Mouse (Mus musculus) adrenal gland, postnatal 0 days (tissue): ENCODE data around the gene Ccdc38. TPM values are rescaled to one million over a fixed set of nuclear protein-coding genes. Genes with fewer than 3 reads are reported as not detected.

ENCODE experiments used
- polyA plus RNA-seq: library from polyadenylated mRNA; unstranded; fragments of >200 nt; fragmentation: Nextera tagmentation; extraction: Ambion mirVana; gene quantifications from 2 replicates; pipeline ENCODE4 v1.2.1, GENCODE M21; 2015

The Ccdc38 gene
- 0.16 and 0.18 TPM in 2 replicates for polyA plus RNA-seq

GRCm38 (mm10) chr10:93540431-93541210 lies at the start of gene Ccdc38:
Gene Ccdc38, plus strand, starts transcription at chr10:93540632.

GRCm38 (mm10) chr10:93539775-93540430 lies 529 bp upstream of the Ccdc38 start, which contains the start of gene Amdhd1:
Gene Amdhd1, minus strand, starts transcription at chr10:93540033.

GRCm38 (mm10) chr10:93589281-93589848 lies 48.9 kb downstream of the Ccdc38 start, which contains the start of gene Snrpf:
Gene Snrpf, minus strand, starts transcription at chr10:93589706.

Other genes starting within 250 kb of the Ccdc38 start
- 16.3 and 27.2 TPM in 2 replicates for gene Elk3, start 229.5 kb upstream of the Ccdc38 start, polyA plus RNA-seq
- 72.6 and 75.9 TPM in 2 replicates for gene Lta4h, start 87.2 kb upstream of the Ccdc38 start, polyA plus RNA-seq
- 0.86 and 2.0 TPM in 2 replicates for gene Hal, start 51.9 kb upstream of the Ccdc38 start, polyA plus RNA-seq
- gene Amdhd1, start 599 bp upstream of the Ccdc38 start, polyA plus RNA-seq: 1.7 and 2.2 TPM in 2 replicates
- gene Snrpf, start 49.1 kb downstream of the Ccdc38 start, polyA plus RNA-seq: 52.1 and 65.9 TPM in 2 replicates
- 0.43 and 0.82 TPM in 2 replicates for gene Ntn4, start 100.0 kb downstream of the Ccdc38 start, polyA plus RNA-seq